Comparison of ENCODE assay signal across 8 mouse cellular contexts in genomic region chr13:48572127-48572526, GRCm38 (mm10). TPM values are rescaled to one million over a fixed set of nuclear protein-coding genes. Genes with fewer than 3 reads are reported as not detected.
DNase-seq lines count a peak whose midpoint lies in the region; ATAC-seq and TF ChIP-seq lines count a peak whose summit lies in the region.

No protein-coding gene starts in this region.

- H3K9ac ChIP-seq in limb, embryonic 14.5 days (ENCODE audit: low read depth, low read length, severe bottlenecking) = no peak overlapping the region
- no peak overlapping the region for H3K9ac ChIP-seq in forebrain, embryonic 16.5 days (replicated peaks; ENCODE audit: low read depth, low read length)

- H3K27ac ChIP-seq in limb, embryonic 14.5 days (replicated peaks; ENCODE audit: low read depth, low read length) = no peak overlapping the region
- H3K27ac ChIP-seq in limb, embryonic 10.5 days = no peak overlapping the region
- H3K27ac ChIP-seq in gastrocnemius, adult 2 months = no peak overlapping the region
- no peak overlapping the region for H3K27ac ChIP-seq in forebrain, embryonic 16.5 days (ENCODE audit: low read length)

- peaks cover 3% of the 10 kb centered on the region; the same call in 1 of the 2 replicates for H3K4me1 ChIP-seq in limb, embryonic 14.5 days (ENCODE audit: control insufficient read depth, insufficient read depth, low read length)
- H3K4me1 ChIP-seq in limb, embryonic 10.5 days = peaks cover 12% of the 10 kb centered on the region
- no peaks in the 10 kb centered on the region for H3K4me1 ChIP-seq in forebrain, embryonic 16.5 days (replicated peaks; ENCODE audit: control insufficient read depth, insufficient read depth, low read length)

- H3K27me3 ChIP-seq in limb, embryonic 14.5 days (ENCODE audit: control insufficient read depth, insufficient read depth, low read length) = no peaks in the 10 kb centered on the region
- H3K27me3 ChIP-seq in limb, embryonic 10.5 days (ENCODE audit: low read depth, poor library complexity, severe bottlenecking) = no peaks in the 10 kb centered on the region
- H3K27me3 ChIP-seq in forebrain, embryonic 16.5 days (replicated peaks; ENCODE audit: control insufficient read depth, insufficient read depth, low read length) = no peaks in the 10 kb centered on the region

- TF ChIP-seq CTCF in gastrocnemius, adult 2 months (IDR thresholded peaks at IDR 0.05) = peak; percentile 87

- H3K4me2 ChIP-seq in limb, embryonic 14.5 days (replicated peaks; ENCODE audit: low read depth, low read length, severe bottlenecking) = no peak overlapping the region
- H3K4me2 ChIP-seq in forebrain, embryonic 16.5 days (ENCODE audit: low read length) = no peak overlapping the region

- H3K4me3 ChIP-seq in limb, embryonic 14.5 days (replicated peaks; ENCODE audit: low read length) = no peak overlapping the region
- no peak overlapping the region for H3K4me3 ChIP-seq in limb, embryonic 10.5 days
- H3K4me3 ChIP-seq in gastrocnemius, adult 2 months = no peak overlapping the region
- H3K4me3 ChIP-seq in forebrain, embryonic 16.5 days (replicated peaks; ENCODE audit: low read length) = no peak overlapping the region

- ATAC-seq in limb, embryonic 14.5 days (ENCODE audit: low FRiP score, low read depth) = no peak
- no peak for ATAC-seq in forebrain, embryonic 16.5 days

- 88% methylated on average over 1 of the region's 1 CpGs for WGBS in limb, embryonic 14.5 days
- whole genome bisulfite sequencing in limb, embryonic 10.5 days = 81% methylated on average over 1 of the region's 1 CpGs
- WGBS in forebrain, embryonic 16.5 days = 86% methylated on average over 1 of the region's 1 CpGs

- H3K9me3 ChIP-seq in limb, embryonic 14.5 days (ENCODE audit: control insufficient read depth, low read length) = no peaks in the 10 kb centered on the region
- no peaks in the 10 kb centered on the region for H3K9me3 ChIP-seq in limb, embryonic 10.5 days (replicated peaks)
- H3K9me3 ChIP-seq in forebrain, embryonic 16.5 days (ENCODE audit: control insufficient read depth, low read length) = no peaks in the 10 kb centered on the region

- H3K36me3 ChIP-seq in limb, embryonic 14.5 days (ENCODE audit: control insufficient read depth, insufficient read depth, low read length) = no peaks in the 10 kb centered on the region
- no peaks in the 10 kb centered on the region for H3K36me3 ChIP-seq in limb, embryonic 10.5 days
- H3K36me3 ChIP-seq in forebrain, embryonic 16.5 days (ENCODE audit: control insufficient read depth, insufficient read depth) = no peaks in the 10 kb centered on the region

- TF ChIP-seq POLR2A in limb, embryonic 14.5 days (IDR thresholded peaks at IDR 0.05; ENCODE audit: borderline replicate concordance, extremely low read depth, insufficient read depth, insufficient read length) = no peak

- peak; percentile 56 for DNase-seq in limb, embryonic 14.5 days (ENCODE audit: low spot score)
- no peak for DNase-seq in limb, embryonic 10.5 days (ENCODE audit: low spot score)
- peak; percentile 37 for DNase-seq in ES-CJ7 (ENCODE audit: low read depth, low spot score)
- DNase-seq in adrenal gland, postnatal 36 days = peak; percentile 63 to 68
- peak; percentile 65 for DNase-seq in gastrocnemius, adult 2 months
- peak; percentile 57 for DNase-seq in left cerebral cortex, postnatal 4 days
- DNase-seq in spleen, postnatal 36 days (ENCODE audit: low spot score in 2 of 2) = peak; percentile 49 to 56

- intact Hi-C loops in gastrocnemius, adult 2 months (cut with DNase I) = loop anchor here (1.0 kb wide), 2 partner anchors 44 to 67 kb away; no protein-coding TSS in a partner anchor
- intact Hi-C loops in left cerebral cortex, postnatal 4 days (cut with DNase I) = loop anchor here (5.0 kb wide), 1 partner anchor 45 kb away; no protein-coding TSS in a partner anchor

RNA-seq across cellular contexts. Expression of gene Ptpdc1, which starts 53.3 kb away (rescaled TPM):
- polyA plus RNA-seq in limb, embryonic 14.5 days (2012; rRNA removed) = 16.3 and 16.7 TPM in 2 replicates
- polyA plus RNA-seq in limb, embryonic 14.5 days (2014; fragmentation: Nextera tagmentation; extraction: Ambion mirVana) = 20.2 and 21.3 TPM in 2 replicates
- polyA plus RNA-seq in limb, embryonic 10.5 days (2016; fragmentation: Nextera tagmentation; extraction: Ambion mirVana) = 6.0 and 10.9 TPM in 2 replicates
- 1 to 10 TPM; 5.0 to 6.3 TPM for total RNA-seq in adrenal gland, postnatal 36 days (2021)
- 1 to 10 TPM; 3.2 to 4.7 TPM for total RNA-seq in gastrocnemius, adult 2 months (2021)
- total RNA-seq in left cerebral cortex, postnatal 4 days (2021) = 10 to 100 TPM; 21.9 to 23.2 TPM
- 16.5 and 18.8 TPM in 2 replicates for polyA plus RNA-seq in forebrain, embryonic 16.5 days (2015; fragmentation: Nextera tagmentation; extraction: Ambion mirVana)

RNA-seq across cellular contexts. Expression of gene A830005F24Rik, which starts 58.8 kb away (rescaled TPM):
- 0.26 and 1.6 TPM in 2 replicates for polyA plus RNA-seq in limb, embryonic 14.5 days (2012; rRNA removed)
- polyA plus RNA-seq in limb, embryonic 14.5 days (2014; fragmentation: Nextera tagmentation; extraction: Ambion mirVana) = 1.2 and 1.8 TPM in 2 replicates
- 2.4 TPM in 2 replicates for polyA plus RNA-seq in limb, embryonic 10.5 days (2016; fragmentation: Nextera tagmentation; extraction: Ambion mirVana)
- not detected for total RNA-seq in adrenal gland, postnatal 36 days (2021)
- total RNA-seq in gastrocnemius, adult 2 months (2021) = under 1 TPM in 1 of 2 experiments, not detected in 1; 0.31 TPM
- total RNA-seq in left cerebral cortex, postnatal 4 days (2021) = 1 to 10 TPM; 1.2 to 2.4 TPM
- polyA plus RNA-seq in forebrain, embryonic 16.5 days (2015; fragmentation: Nextera tagmentation; extraction: Ambion mirVana) = 1.9 and 2.5 TPM in 2 replicates

RNA-seq across cellular contexts. Expression of gene Zfp169, which starts 58.9 kb away (rescaled TPM):
- polyA plus RNA-seq in limb, embryonic 14.5 days (2012; rRNA removed) = 8.6 and 11.5 TPM in 2 replicates
- polyA plus RNA-seq in limb, embryonic 14.5 days (2014; fragmentation: Nextera tagmentation; extraction: Ambion mirVana) = 5.6 and 7.6 TPM in 2 replicates
- polyA plus RNA-seq in limb, embryonic 10.5 days (2016; fragmentation: Nextera tagmentation; extraction: Ambion mirVana) = 3.3 and 5.1 TPM in 2 replicates
- 10 to 100 TPM in 1 of 2 experiments, 1 to 10 TPM in 1; 5.9 to 10.0 TPM for total RNA-seq in adrenal gland, postnatal 36 days (2021)
- 1 to 10 TPM; 3.6 to 3.7 TPM for total RNA-seq in gastrocnemius, adult 2 months (2021)
- 10 to 100 TPM; 19.5 to 24.2 TPM for total RNA-seq in left cerebral cortex, postnatal 4 days (2021)
- 7.9 and 8.4 TPM in 2 replicates for polyA plus RNA-seq in forebrain, embryonic 16.5 days (2015; fragmentation: Nextera tagmentation; extraction: Ambion mirVana)
